Mouse (Mus musculus) right cerebral cortex, postnatal 14 days (tissue): ENCODE results near the gene Nt5dc2.

Experiments
- DNase-seq: peaks from one replicate; pipeline ENCODE4 v3.0.0; 2022

Gene Nt5dc2

GRCm38 (mm10) chr14:31169508-31169907 lies 38.7 kb downstream of the Nt5dc2 start:
- no peak for DNase-seq

GRCm38 (mm10) chr14:31170963-31171362 lies 40.1 kb downstream of the Nt5dc2 start:
- no peak for DNase-seq

- no peak for DNase-seq
These were observed 40.5 kb downstream of the Nt5dc2 start for GRCm38 (mm10) chr14:31171386-31171785.

GRCm38 (mm10) chr14:31171821-31172220 lies 41.0 kb downstream of the Nt5dc2 start:
- DNase-seq: no peak

GRCm38 (mm10) chr14:31172781-31173455 lies 42.1 kb downstream of the Nt5dc2 start:
- no peak for DNase-seq

GRCm38 (mm10) chr14:31173537-31173936 lies 42.7 kb downstream of the Nt5dc2 start:
- DNase-seq: no peak

- no peak for DNase-seq
These were observed 46.4 kb downstream of the Nt5dc2 start for GRCm38 (mm10) chr14:31177287-31177686.

GRCm38 (mm10) chr14:31177715-31178114 lies 46.9 kb downstream of the Nt5dc2 start:
- no peak for DNase-seq

GRCm38 (mm10) chr14:31179677-31180365 lies 49.0 kb downstream of the Nt5dc2 start:
- no peak for DNase-seq

- no peak for DNase-seq
These were observed 50.7 kb downstream of the Nt5dc2 start for GRCm38 (mm10) chr14:31181512-31181911.

GRCm38 (mm10) chr14:31182786-31183290 lies 52.0 kb downstream of the Nt5dc2 start:
- DNase-seq: no peak

GRCm38 (mm10) chr14:31183541-31183940 lies 52.7 kb downstream of the Nt5dc2 start:
- no peak for DNase-seq

GRCm38 (mm10) chr14:31184195-31184594 lies 53.3 kb downstream of the Nt5dc2 start:
- no peak for DNase-seq

GRCm38 (mm10) chr14:31186656-31187055 lies 55.8 kb downstream of the Nt5dc2 start:
- no peak for DNase-seq
